Comparison of ENCODE assay signal across 9 mouse cellular contexts in the genomic region with DNA sequence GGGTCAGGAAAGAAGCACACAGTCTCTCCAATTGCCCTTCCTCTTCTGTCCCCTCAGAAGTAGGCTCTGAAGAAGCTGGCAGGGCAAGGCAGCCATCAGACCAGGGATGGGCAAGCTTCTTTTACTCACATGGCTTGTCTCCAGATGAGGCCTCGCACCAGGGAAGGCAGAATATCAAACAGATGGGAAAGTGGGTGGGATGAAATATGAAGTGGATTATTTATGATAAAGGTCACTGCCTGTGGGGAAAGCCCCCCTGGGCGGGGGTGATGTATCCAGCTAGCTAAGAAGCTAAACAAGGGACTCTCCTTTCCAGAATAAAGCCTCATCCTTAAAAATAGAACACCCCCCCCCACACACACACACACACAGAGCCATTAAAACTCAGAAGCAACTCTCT. TPM values are rescaled to one million over a fixed set of nuclear protein-coding genes. Genes with fewer than 3 reads are reported as not detected.
DNase-seq lines count a peak whose midpoint lies in the region; TF ChIP-seq lines count a peak whose summit lies in the region.
"Had no signal": no experiment of that assay in that cellular context is flagged by ENCODE, and none has a peak within 500 bp of the region (broad histone marks: within the 10 kb centered on the region; RNA-seq: fewer than 3 reads in every experiment).

No protein-coding gene starts in this region.

- TF ChIP-seq CTCF in MEL (IDR thresholded peaks at IDR 0.05 in 2 of 3, conservative IDR thresholded peaks at IDR 0.05 in 1 of 3; ENCODE audit: control insufficient read depth in 1 of 3, insufficient read depth in 1 of 3, low read depth in 2 of 3, low read length in 3 of 3, poor library complexity in 1 of 3, severe bottlenecking in 1 of 3) = no peak

- no peaks in the 10 kb centered on the region for H3K79me2 ChIP-seq in MEL (ENCODE audit: control insufficient read depth, insufficient read depth, low read length, poor library complexity)

- peaks cover 3 to 15% of the 10 kb centered on the region in 2 experiments for H3K27me3 ChIP-seq in MEL (ENCODE audit: control insufficient read depth in 1 of 2, insufficient read depth in 2 of 2, low read length in 2 of 2)
- peaks cover 78% of the 10 kb centered on the region for H3K27me3 ChIP-seq in limb, embryonic 10.5 days (ENCODE audit: low read depth, poor library complexity, severe bottlenecking)

- peak overlapping the region; percentile 58; the same call in 1 of the 2 replicates for H3K9ac ChIP-seq in MEL (ENCODE audit: control insufficient read depth, low read depth, low read length, poor library complexity, severe bottlenecking)

- H3K27ac ChIP-seq in MEL (ENCODE audit: control insufficient read depth, low read depth, low read length) = no peak overlapping the region
- H3K27ac ChIP-seq in limb, embryonic 10.5 days = peak overlapping the region; percentile 82

- no peak for TF ChIP-seq EP300 in MEL (IDR thresholded peaks at IDR 0.05; ENCODE audit: low read depth in 1 of 2, low read length in 2 of 2)

- TF ChIP-seq POLR2A in MEL (IDR thresholded peaks at IDR 0.05; ENCODE audit: control insufficient read depth in 1 of 2, insufficient read depth in 1 of 2, low read depth in 1 of 2, low read length in 2 of 2, poor library complexity in 1 of 2) = no peak

- no peak for TF ChIP-seq RAD21 in MEL (IDR thresholded peaks at IDR 0.05; ENCODE audit: low read depth, low read length)

- H3K9me3 ChIP-seq in MEL (replicated peaks; ENCODE audit: insufficient read depth, low read length) = no peaks in the 10 kb centered on the region
- H3K9me3 ChIP-seq in limb, embryonic 10.5 days (replicated peaks) = no peaks in the 10 kb centered on the region

- H3K36me3 ChIP-seq in MEL (ENCODE audit: control insufficient read depth in 1 of 2, insufficient read depth in 2 of 2, low read length in 2 of 2) = peaks cover 0 to 3% of the 10 kb centered on the region in 2 experiments; a peak in 2 of 4 replicates
- H3K36me3 ChIP-seq in limb, embryonic 10.5 days = no peaks in the 10 kb centered on the region

- no peak overlapping the region for H3K4me3 ChIP-seq in MEL (ENCODE audit: control insufficient read depth in 1 of 2, insufficient read depth in 1 of 2, low read depth in 2 of 2, low read length in 2 of 2)
- H3K4me3 ChIP-seq in limb, embryonic 10.5 days = peak overlapping the region; percentile 37; the same call in 1 of the 2 replicates

- peaks cover 0 to 9% of the 10 kb centered on the region in 2 experiments; a peak in 1 of 4 replicates for H3K4me1 ChIP-seq in MEL (ENCODE audit: control insufficient read depth in 1 of 2, insufficient read depth in 2 of 2, low read length in 2 of 2)
- H3K4me1 ChIP-seq in limb, embryonic 10.5 days = peaks cover 66% of the 10 kb centered on the region

- WGBS in limb, embryonic 10.5 days = 34% methylated on average over 2 of the region's 2 CpGs

- peak; percentile 37 for DNase-seq in embryo, embryonic 11 days
- DNase-seq in embryo, embryonic 10.5 days (ENCODE audit: low spot score) = no peak
- peak; percentile 11 for DNase-seq in layer of hippocampus, adult 11-12 months (ENCODE audit: low spot score)
- no peak for DNase-seq in layer of hippocampus, adult 9-10 months (ENCODE audit: low spot score)
- DNase-seq in MEL (ENCODE audit: low read depth, low spot score) = no peak
- DNase-seq in limb, embryonic 10.5 days (ENCODE audit: low spot score) = no peak
- DNase-seq in ovary, adult 18-20 months (ENCODE audit: low spot score) = no peak
- DNase-seq in T-cell, adult 2 months (ENCODE audit: low spot score) = no peak

TF ChIP-seq in MEL, 35 proteins besides CTCF, POLR2A, EP300 and RAD21:
- no peak for TF ChIP-seq POLR2AphosphoS5 (IDR thresholded peaks at IDR 0.05; ENCODE audit: borderline replicate concordance, low read depth, low read length)
- TF ChIP-seq USF1 (IDR thresholded peaks at IDR 0.05; ENCODE audit: low read depth, low read length) = no peak
- TF ChIP-seq NELFE (IDR thresholded peaks at IDR 0.05; ENCODE audit: low read depth, low read length) = no peak
- TF ChIP-seq TAL1 (IDR thresholded peaks at IDR 0.05; ENCODE audit: low read length) = no peak
- no peak for TF ChIP-seq MYB (IDR thresholded peaks at IDR 0.05; ENCODE audit: low read depth, low read length)
- no peak for TF ChIP-seq RCOR1 (IDR thresholded peaks at IDR 0.05; ENCODE audit: low read depth, low read length)
- no peak for TF ChIP-seq SIN3A (IDR thresholded peaks at IDR 0.05; ENCODE audit: low read length)

RNA-seq across cellular contexts. Expression of gene Cpn2, which starts 31.7 kb away (rescaled TPM):
- total RNA-seq in MEL (2012; rRNA removed) = not detected in 2 replicates
- polyA plus RNA-seq in MEL (2012; ENCODE audit: insufficient read depth in 1 of 2, insufficient read length in 2 of 2, low read depth in 1 of 2, low replicate concordance in 2 of 2, missing spikeins in 1 of 2) = not detected
- not detected in 2 replicates for polyA plus RNA-seq in limb, embryonic 10.5 days (2016; fragmentation: Nextera tagmentation; extraction: Ambion mirVana)
- total RNA-seq: left cerebral cortex, adult 18-20 months had no signal

RNA-seq across cellular contexts. Expression of gene Lrrc15, which starts 47.5 kb away (rescaled TPM):
- not detected in 2 replicates for total RNA-seq in MEL (2012; rRNA removed)
- polyA plus RNA-seq in MEL (2012; ENCODE audit: insufficient read depth in 1 of 2, insufficient read length in 2 of 2, low read depth in 1 of 2, low replicate concordance in 2 of 2, missing spikeins in 1 of 2) = not detected
- 0.23 and 0.68 TPM in 2 replicates for polyA plus RNA-seq in limb, embryonic 10.5 days (2016; fragmentation: Nextera tagmentation; extraction: Ambion mirVana)
- total RNA-seq: left cerebral cortex, adult 18-20 months had no signal

Comparison
In these comparisons a context has a peak if more than half of its experiments do, and no peak if none do; other contexts are left out.
1. DNase-seq: peak in embryo, embryonic 11 days (single experiment) and layer of hippocampus, adult 11-12 months (single experiment); none in embryo, embryonic 10.5 days (single experiment), layer of hippocampus, adult 9-10 months (single experiment), MEL (single experiment), limb, embryonic 10.5 days (single experiment), ovary, adult 18-20 months (single experiment) and T-cell, adult 2 months (single experiment).